Mouse (Mus musculus) cerebellum, adult 2 months (tissue): ENCODE results near the gene Gm20481.

ENCODE experiments used
- CTCF ChIP-seq: fragments of 200-500 bp; IDR thresholded peaks from 2 replicates; pipeline ENCODE4 v1.5.1; 2011; ENCODE audit warnings: low read depth, mild to moderate bottlenecking, control low read depth, low read length, moderate library complexity, borderline replicate concordance; ENCODE audit not compliant: insufficient read depth
- POLR2A ChIP-seq: fragments of 200-500 bp; IDR thresholded peaks from 2 replicates; pipeline ENCODE4 v1.6.1; 2011; ENCODE audit warnings: low read length, control low read depth, borderline replicate concordance; ENCODE audit not compliant: insufficient read depth

DNA sequence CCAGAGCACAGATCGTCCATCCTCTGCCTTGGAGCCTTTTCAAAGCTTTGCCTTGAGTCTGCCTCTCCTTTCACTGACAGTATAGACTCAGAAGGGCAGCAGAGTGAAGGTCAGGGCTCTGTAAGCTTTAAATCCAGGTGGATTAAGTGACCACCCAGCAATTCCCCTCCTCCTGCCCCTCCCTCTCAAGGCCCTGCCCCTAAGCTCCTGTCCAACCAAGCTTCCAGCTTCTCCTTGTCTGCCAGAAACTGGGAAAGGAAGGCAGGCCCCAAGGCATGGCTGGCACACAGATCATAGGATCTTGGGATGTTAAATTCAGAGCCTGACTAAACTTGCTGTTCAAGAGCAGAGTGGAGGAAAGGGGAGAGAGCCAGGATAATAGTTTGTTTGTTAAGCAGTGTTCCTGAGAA, 5.1 kb upstream of the Gm20481 start:
- no peak for TF ChIP-seq CTCF
- no peak for TF ChIP-seq POLR2A
